Mouse (Mus musculus) right cerebral cortex, adult 2 months (tissue): ENCODE results near the gene Spns3.

Source experiments
- DNase-seq, 2 experiments: peaks; one replicate each; pipeline ENCODE4 v3.0.0; 2021 to 2022; ENCODE audit warnings: low spot score in 2 of 2

Spns3 gene

DNA sequence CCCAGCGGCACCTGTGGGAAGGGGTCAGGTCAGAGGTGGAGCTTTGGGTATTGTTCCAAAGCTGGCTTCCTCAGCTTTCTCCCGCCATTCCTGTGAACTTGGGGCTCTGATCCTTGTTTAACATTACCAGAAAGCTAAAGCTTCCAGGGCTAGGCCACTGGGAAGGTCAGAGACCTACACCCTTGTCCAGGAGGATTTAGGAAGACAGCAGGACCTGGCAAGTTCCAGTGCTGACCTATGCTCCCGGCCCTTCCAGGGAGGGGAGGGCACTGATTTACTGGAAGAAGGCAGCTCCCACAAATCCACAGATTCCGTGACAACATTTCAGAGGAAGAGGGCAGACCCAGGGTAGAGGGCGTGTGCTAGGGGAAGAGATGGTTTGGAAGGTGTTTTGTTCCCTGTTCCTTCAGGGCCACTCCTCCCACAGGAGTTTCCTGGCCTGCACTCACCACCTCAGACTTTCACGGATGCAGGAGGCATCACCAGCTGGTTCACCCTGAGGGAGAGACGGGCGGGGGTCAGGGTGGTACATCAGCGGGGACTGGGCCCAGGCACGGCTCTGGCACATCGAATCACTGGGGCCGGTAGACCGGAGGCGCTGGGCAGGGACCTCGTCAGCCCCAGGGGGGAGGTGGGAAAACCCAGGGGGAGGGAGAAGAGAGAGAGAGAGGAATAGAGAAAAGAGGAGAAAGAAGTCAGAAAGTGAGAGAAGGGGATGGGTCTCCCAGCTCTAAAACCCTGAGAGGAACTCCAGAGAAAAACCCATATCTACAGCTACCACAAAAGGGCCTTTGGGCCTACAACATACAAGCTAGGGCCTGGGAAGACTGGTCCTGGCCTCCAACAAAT lies 97.0 kb downstream of the Spns3 start:
- no peak for DNase-seq

DNA sequence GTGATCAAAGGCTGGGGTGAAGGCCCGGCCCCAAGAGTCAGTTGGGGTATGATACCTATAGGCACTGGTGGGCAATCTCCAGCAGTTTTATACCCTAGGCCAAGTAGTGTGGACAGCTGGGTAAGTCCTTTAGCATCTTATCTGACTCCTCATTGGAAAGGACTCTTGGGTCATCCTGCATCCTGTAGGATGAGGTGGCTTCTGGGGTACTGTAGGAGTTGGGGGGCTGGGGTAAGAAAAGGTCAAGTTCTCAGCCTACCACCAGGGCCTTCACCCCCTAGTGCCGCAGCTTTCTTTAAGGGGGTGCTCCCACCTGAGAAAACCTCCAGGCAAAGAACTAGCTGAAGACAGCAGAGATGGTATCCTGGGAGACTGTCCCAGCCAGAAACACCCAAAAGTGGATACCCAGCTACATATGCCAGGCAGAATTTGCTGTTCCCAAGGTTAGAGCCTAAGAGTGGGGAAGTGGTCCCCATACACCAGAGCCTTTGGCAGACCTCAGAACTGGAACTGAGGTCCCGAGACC lies 98.1 kb downstream of the Spns3 start:
- no peak for DNase-seq

DNA sequence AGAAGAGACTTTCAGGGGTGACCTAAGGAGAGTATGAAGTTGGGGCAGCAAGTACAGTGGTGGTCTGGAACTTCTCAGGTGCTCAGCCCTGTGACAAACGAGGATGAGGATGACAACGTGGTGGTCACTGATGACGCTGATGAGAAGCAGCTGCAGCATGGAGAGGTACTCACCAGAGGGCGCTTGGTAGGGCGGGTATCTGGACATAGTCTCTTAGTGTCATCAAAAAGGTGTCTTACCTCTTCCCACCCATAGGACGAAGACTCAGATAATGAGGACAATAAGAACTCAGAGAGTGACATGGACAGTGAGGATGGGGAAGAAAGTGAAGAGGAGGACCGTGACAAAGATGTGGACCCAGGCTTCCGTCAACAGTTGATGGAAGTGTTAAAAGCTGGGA lies 102.8 kb downstream of the Spns3 start:
- DNase-seq = no peak

DNA sequence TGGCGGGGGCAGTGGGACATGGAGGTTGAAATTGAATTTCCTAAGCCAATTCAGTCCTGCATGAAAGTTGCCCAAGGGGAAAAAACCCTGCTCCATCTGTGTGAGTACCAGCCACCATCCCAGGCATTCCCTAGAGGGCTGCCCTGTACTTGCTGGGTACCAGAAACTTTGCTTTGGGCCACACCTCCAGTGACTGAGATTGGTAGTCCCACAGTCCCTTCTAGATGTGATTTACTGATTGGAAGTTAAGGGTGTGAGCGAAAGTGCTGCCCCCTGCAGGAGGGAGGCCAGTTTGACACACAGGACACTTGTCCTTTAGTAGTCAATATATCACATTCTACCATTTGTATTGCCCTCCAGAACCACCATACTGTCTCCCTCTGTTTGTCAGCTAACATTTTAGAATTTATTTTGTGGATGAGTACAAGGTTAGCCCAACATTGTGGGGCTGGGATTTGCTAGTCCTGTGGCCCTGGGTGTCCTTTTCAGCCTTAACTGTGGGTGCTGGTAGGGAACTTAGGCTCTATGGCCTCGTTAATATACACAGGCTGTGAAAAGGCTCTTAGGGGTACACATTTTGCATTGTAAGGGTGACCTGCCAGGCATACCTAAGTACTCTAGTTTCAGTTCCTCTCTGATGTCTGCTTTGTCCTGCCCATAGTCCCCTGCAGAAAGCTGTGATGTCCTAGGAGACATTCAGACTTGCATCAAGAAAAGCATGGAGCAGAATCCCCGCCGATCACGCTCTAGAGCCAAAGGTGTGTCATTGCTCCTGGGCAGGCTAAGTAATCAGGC lies 103.8 kb downstream of the Spns3 start:
- DNase-seq = no peak
